Mouse (Mus musculus): ENCODE data around the gene Smim24.

The Smim24 gene

GRCm38 (mm10) chr10:81365672-81366476 is 27.0 kb upstream of the Smim24 start, which contains the start of gene 4930404N11Rik:
4930404N11Rik (minus strand) TSS chr10:81365816.
- DNase-seq (ENCODE audit: low read depth, low spot score): no peak

- DNase-seq (ENCODE audit: low read depth, low spot score): no peak
These were observed 26.2 kb upstream of the Smim24 start for GRCm38 (mm10) chr10:81366477-81367206.

- no peak for DNase-seq (ENCODE audit: low read depth, low spot score)
These were observed 25.7 kb upstream of the Smim24 start for GRCm38 (mm10) chr10:81367207-81367495.

- DNase-seq (ENCODE audit: low read depth, low spot score): no peak
These were observed 17.5 kb upstream of the Smim24 start for GRCm38 (mm10) chr10:81375322-81375721.

- no peak for DNase-seq (ENCODE audit: low read depth, low spot score)
These were observed 16.1 kb upstream of the Smim24 start for GRCm38 (mm10) chr10:81376561-81377361.

- DNase-seq (ENCODE audit: low read depth, low spot score): no peak
These were observed 15.5 kb upstream of the Smim24 start for GRCm38 (mm10) chr10:81377362-81377664.

- DNase-seq (ENCODE audit: low read depth, low spot score): no peak
These were observed 14.9 kb upstream of the Smim24 start, which contains the start of gene Fzr1 for GRCm38 (mm10) chr10:81377793-81378552. Fzr1 (minus strand) TSS chr10:81378516.

GRCm38 (mm10) chr10:81378553-81379182 is 14.2 kb upstream of the Smim24 start:
- peak; percentile 100 for DNase-seq (ENCODE audit: low read depth, low spot score)

- no peak for DNase-seq (ENCODE audit: low read depth, low spot score)
These were observed 13.7 kb upstream of the Smim24 start for GRCm38 (mm10) chr10:81379183-81379553.

- no peak for DNase-seq (ENCODE audit: low read depth, low spot score)
These were observed 13.0 kb upstream of the Smim24 start for GRCm38 (mm10) chr10:81379809-81380378.

GRCm38 (mm10) chr10:81382039-81382438 is 10.8 kb upstream of the Smim24 start:
- DNase-seq (ENCODE audit: low read depth, low spot score): no peak

GRCm38 (mm10) chr10:81383802-81384604 is 8.8 kb upstream of the Smim24 start, which contains the start of the genes Dohh and Gm48551:
Dohh (plus strand) TSS chr10:81384428.
Gm48551 (plus strand) TSS chr10:81384466.
- DNase-seq (ENCODE audit: low read depth, low spot score): peak; percentile 98

GRCm38 (mm10) chr10:81384605-81384982 is 8.3 kb upstream of the Smim24 start:
- no peak for DNase-seq (ENCODE audit: low read depth, low spot score)

GRCm38 (mm10) chr10:81385603-81386306 is 7.1 kb upstream of the Smim24 start:
- DNase-seq (ENCODE audit: low read depth, low spot score): no peak

- no peak for DNase-seq (ENCODE audit: low read depth, low spot score)
These were observed 5.1 kb upstream of the Smim24 start for GRCm38 (mm10) chr10:81387716-81388115.

- DNase-seq (ENCODE audit: low read depth, low spot score): no peak
These were observed 4.3 kb upstream of the Smim24 start, which contains the start of gene Gm48552 for GRCm38 (mm10) chr10:81388505-81389055. Gm48552 (plus strand) TSS chr10:81389005.

GRCm38 (mm10) chr10:81389373-81389772 is 3.5 kb upstream of the Smim24 start:
- DNase-seq (ENCODE audit: low read depth, low spot score): no peak

- DNase-seq (ENCODE audit: low read depth, low spot score): peak; percentile 91
These were observed 2.8 kb upstream of the Smim24 start for GRCm38 (mm10) chr10:81389801-81390677.

All from retina, adult 2 months (tissue).